Mouse (Mus musculus): ENCODE measurements around the gene Xrra1.

Gene Xrra1

GRCm38 (mm10) chr7:99851121-99851520, 7.8 kb upstream of the Xrra1 start:
- no peak for DNase-seq (ENCODE audit: low spot score in 2 of 2)

GRCm38 (mm10) chr7:99851618-99852017, 7.3 kb upstream of the Xrra1 start:
- DNase-seq (ENCODE audit: low spot score in 2 of 2), result no peak

DNA sequence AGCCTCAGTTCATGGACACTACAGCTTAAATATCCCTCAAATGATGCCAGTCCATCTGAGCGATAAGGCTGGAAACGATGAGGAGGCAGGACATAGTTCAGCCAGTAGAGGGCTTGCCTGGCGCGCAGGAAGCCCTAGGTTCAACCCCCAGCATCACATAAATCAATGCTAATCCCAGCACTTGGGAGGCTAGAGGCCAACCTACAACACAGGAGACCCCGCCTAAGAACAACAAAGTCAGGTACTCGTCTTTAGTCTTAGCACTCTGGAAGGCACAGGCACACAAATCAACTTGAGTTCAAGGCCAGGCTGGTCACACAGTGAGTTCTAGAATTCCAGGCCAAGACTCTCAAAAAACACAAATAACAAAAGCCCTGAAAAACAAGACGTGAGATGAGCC, 5.6 kb upstream of the Xrra1 start:
- no peak for DNase-seq (ENCODE audit: low spot score in 2 of 2)

- DNase-seq (ENCODE audit: low spot score in 2 of 2), result no peak
These were observed 4.6 kb upstream of the Xrra1 start for GRCm38 (mm10) chr7:99854311-99854710.

- no peak for DNase-seq (ENCODE audit: low spot score in 2 of 2)
These were observed 2.6 kb upstream of the Xrra1 start for GRCm38 (mm10) chr7:99856266-99856861.

DNA sequence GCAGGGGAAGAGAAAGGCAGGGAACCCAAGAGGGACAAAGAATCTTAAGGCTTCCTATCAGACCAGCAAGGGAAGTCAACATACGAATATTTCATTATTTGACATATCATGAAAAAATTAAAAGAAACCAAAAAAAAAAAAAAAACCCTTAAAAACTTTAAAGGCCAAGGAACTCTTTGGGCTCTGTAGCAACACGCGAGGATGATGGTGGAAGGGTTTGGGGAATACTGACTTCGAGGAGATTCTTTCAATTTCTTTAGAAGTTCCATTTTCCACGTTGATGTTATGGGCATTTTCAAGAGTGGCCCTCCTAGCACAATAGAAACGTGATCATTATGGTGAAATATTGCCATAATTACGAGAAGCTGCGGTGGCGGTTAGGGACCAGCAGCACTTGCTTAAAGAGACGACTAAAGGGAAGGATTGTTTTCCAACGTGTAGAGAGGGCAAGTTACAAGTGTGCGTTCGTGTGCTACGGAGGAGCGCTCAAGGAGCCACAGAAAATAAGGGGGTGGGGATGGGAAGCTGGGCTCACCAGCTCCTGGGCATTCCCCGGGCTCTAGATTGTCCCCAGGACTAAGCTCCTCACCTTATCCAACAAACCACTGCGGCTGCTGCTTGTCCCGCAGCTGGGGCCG, 622 bp upstream of the Xrra1 start:
- DNase-seq (ENCODE audit: low spot score in 2 of 2), result no peak

GRCm38 (mm10) chr7:99863362-99863761, 4.4 kb downstream of the Xrra1 start, which contains the start of gene Spcs2:
Gene Spcs2, minus strand, starts transcription at chr7:99863462.
- DNase-seq (ENCODE audit: low spot score in 2 of 2), result no peak

DNA sequence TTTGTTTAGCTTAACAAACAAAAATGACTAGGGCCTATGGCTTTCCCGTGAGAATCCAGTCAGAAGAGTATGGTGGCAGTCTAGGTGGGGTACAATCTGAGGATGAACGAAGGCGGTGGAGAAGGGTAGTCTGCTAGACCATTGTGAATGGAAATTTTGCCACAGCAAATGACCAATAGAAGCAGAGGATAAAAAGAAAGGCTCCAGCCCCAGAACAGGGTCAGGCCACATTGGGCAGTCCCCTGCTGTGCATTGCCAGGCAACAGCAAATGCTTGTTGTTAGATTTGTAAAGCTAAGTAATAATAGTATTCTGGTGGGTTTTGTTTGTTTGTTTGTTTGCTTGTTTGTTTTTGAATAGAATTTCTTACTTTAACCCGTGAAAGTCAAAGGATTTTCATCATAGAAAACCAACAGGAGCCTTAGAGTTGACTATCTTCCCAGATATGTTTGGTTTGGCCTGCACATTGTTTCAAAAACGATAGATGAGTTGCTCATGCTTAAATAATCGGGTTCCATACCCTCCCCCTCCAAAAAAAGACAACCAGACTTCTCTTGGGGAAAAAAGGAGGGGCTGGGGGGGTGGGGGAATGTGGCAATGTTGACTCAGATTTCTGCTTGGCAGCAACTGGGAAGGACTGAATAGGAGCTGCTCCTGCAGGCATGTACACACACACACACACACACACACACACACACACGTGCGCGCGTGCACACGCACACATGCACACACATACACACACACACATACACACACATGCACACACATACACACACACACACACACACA, 5.5 kb downstream of the Xrra1 start:
- no peak for DNase-seq (ENCODE audit: low spot score in 2 of 2)

DNA sequence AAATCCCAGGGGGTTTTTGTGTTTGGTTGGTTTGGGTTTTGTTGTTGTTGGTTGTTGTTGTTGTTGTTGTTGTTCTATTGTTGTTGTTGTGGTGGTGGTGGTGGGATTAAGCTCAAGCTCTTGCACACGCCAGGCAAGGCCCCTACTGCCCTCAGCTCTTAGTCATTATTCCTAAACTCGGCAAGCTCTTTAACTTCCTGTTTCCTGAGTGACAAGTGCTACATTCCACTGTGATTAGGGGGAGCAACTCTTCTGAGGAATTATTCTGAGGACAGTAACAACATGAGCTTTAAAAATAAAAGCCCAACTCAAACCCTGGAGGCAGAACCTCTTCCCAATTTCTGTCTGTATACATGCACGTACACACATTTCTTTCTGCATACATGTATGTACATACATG, 6.3 kb downstream of the Xrra1 start:
- DNase-seq (ENCODE audit: low spot score in 2 of 2), result no peak

DNA sequence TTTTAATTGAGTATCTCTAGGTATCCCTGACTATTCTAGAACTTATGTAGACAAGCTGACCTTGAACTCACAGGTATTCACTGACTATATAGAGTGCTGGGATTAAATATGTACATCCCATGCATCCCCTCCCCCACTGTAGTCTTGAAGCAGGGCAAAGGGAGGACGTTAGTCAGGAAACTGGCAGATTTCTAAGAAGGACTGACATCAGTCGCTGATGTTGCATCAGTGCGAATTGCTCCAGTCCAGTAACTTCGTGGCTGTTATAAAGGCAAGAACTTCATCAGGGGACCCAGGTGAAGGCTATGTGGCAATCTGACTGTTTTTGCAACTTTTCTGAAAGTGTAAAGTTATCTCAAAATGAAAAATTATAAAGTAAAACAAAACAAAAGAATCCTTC, 10.4 kb downstream of the Xrra1 start:
- no peak for DNase-seq (ENCODE audit: low spot score in 2 of 2)

GRCm38 (mm10) chr7:99873965-99874364, 15.0 kb downstream of the Xrra1 start:
- no peak for DNase-seq (ENCODE audit: low spot score in 2 of 2)

- no peak for DNase-seq (ENCODE audit: low spot score in 2 of 2)
These were observed 17.0 kb downstream of the Xrra1 start for GRCm38 (mm10) chr7:99875891-99876290.

- DNase-seq (ENCODE audit: low spot score in 2 of 2), result peak; percentile 87 to 92
These were observed 17.4 kb downstream of the Xrra1 start for GRCm38 (mm10) chr7:99876345-99876744.

DNA sequence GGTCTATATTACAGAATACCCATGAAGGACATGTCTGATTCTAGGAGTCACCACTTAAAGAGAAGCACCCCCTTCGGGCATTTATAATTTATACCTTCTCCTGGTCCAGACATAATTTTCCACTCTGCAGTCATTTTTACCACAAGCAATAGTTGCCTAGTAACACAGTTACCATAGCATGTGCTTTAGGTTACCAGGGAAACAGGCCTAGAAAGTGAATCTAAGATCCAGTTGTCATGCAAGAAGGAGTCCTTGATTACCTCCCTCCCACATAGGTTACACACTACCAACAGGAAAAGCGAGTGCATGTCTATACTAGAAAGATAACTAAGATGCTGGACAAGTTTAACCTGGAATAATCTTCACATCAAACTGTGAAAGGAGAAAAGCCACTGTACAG, 19.3 kb downstream of the Xrra1 start:
- peak; percentile 6 to 41 for DNase-seq (ENCODE audit: low spot score in 2 of 2)

GRCm38 (mm10) chr7:99887230-99887735, 28.4 kb downstream of the Xrra1 start:
- DNase-seq (ENCODE audit: low spot score in 2 of 2), result no peak

DNA sequence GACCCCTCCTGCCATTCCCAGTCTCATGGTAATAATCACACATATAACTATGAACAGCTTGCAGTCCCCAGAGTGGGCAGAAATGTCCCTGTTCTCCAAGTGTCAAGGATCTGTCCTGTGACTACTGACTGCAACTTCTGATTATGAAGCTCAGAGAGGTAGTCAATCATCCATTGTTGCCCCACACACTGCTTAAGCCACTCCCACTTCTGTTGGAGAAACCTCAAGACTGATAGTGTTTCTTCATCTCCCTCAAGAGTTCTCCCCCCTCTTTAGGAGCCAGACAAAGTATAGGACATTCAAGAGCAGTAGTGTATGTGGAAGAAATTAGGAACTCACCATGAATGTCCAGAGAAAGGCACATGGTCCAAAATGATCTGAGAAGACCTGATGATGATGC, 28.8 kb downstream of the Xrra1 start:
- no peak for DNase-seq (ENCODE audit: low spot score in 2 of 2)

DNA sequence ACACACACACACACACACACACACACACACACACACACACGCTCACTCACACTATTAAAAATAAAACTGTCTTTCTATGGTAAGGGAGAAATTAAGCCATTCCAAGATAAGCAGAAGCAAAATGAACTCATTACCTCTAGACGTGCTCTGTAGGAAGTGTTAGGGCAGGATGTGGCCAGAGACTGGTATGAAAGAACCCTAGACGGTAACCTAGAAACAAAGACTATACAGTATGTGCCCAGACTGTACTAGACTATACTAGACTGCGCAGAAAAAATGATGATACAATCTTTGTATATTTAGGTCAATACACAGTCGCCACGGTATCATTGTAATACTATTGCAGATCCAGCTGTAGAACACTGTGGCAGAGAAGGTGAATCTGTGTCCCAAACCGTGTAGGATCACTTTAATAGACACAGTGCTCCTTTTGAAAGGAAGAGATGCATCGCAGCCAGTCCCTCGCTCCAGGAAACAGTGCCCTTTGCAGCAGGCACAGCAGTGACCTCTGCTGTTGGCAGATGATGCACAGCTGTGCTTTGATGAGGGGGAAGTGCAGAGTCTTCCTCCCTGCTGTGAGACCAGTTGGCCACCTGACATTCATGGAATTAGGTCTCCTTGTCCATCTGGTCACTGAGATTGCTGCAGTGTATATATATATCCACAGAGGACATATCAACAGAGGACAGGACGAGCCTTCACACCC, 30.4 kb downstream of the Xrra1 start:
- no peak for DNase-seq (ENCODE audit: low spot score in 2 of 2)

GRCm38 (mm10) chr7:99890168-99890755, 31.3 kb downstream of the Xrra1 start:
- peak in 1 of 2 experiments; percentile 11 for DNase-seq (ENCODE audit: low spot score in 2 of 2)

- no peak for DNase-seq (ENCODE audit: low spot score in 2 of 2)
These were observed 32.6 kb downstream of the Xrra1 start for GRCm38 (mm10) chr7:99891471-99891870.

DNA sequence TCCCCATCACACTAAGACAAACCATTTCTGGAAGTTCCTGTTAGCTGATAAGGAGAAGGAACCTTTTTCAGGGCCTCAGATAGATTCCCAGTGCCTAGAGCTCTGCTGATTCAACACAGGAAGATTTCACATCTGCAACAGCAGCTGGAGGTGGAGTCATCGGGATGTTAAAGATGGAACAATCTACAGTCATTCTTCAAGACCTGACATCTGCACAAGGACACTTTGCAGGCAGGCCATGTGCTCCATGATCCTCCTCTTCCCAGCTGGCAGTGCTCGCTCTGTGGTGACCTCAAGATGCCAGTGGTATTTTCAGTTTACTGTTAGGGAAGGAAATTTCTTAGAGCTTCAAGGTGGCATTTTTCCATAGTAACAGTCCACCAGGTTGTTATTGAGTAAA, 33.4 kb downstream of the Xrra1 start:
- no peak for DNase-seq (ENCODE audit: low spot score in 2 of 2)

DNA sequence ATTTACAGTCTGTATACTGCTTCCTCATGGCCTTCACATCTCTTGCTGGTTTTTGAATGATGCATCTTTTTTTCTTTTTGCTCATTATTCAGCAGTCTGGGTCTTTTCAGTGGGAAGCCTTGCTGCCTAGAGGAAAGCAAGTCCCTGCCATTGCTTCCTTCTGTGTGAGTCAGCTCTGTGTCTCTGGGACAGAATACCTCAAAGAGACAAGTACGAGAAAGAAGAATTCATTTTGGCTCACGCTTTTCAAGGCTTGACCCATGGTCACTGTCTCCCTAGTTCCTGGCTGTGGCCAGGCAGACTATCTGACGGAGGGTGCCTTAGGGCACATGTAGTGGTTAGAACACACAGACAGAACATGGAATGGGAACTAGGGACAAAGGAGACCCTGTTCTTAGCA, 35.1 kb downstream of the Xrra1 start:
- DNase-seq (ENCODE audit: low spot score in 2 of 2), result no peak

GRCm38 (mm10) chr7:99894478-99894877, 35.6 kb downstream of the Xrra1 start:
- DNase-seq (ENCODE audit: low spot score in 2 of 2), result no peak
